Comparison of ENCODE assay signal across 28 mouse cellular contexts in genomic region chr1:185574978-185575377, GRCm38 (mm10).
A peak's percentile ranks its signal among the peaks of the same experiment; 100 is the strongest.
DNase-seq lines count a peak whose midpoint lies in the region; ATAC-seq lines count a peak whose summit lies in the region.
"Had no signal": no experiment of that assay in that cellular context is flagged by ENCODE, and none has a peak within 500 bp of the region (broad histone marks: within the 10 kb centered on the region; RNA-seq: fewer than 3 reads in every experiment).

No protein-coding gene starts in this region.

- ATAC-seq in embryonic facial prominence, embryonic 14.5 days (ENCODE audit: low read depth) = peak; percentile 37; the same call in 1 of the 2 replicates
- ATAC-seq in lung, embryonic 16.5 days (ENCODE audit: low read depth) = peak; percentile 69
- ATAC-seq in embryonic facial prominence, embryonic 15.5 days (ENCODE audit: insufficient number of reproducible peaks, low FRiP score, low TSS enrichment, low read depth) = 0 out of 2 replicates have a peak, but pooled peaks have one; percentile 26
- ATAC-seq: forebrain, embryonic 15.5 days; hindbrain, postnatal 0 days; inflammation-experienced regulatory T-cells, adult 6 months; intestine, embryonic 16.5 days had no signal

- H3K4me1 ChIP-seq in embryonic facial prominence, embryonic 14.5 days (ENCODE audit: control insufficient read depth, insufficient read depth, low read length) = peaks cover 21% of the 10 kb centered on the region; the same call in 1 of the 2 replicates
- peaks cover 5% of the 10 kb centered on the region; the same call in 1 of the 2 replicates for H3K4me1 ChIP-seq in embryonic facial prominence, embryonic 10.5 days
- H3K4me1 ChIP-seq in lung, embryonic 16.5 days (replicated peaks; ENCODE audit: control insufficient read depth, insufficient read depth, low read length) = no peaks in the 10 kb centered on the region
- H3K4me1 ChIP-seq in embryonic facial prominence, embryonic 15.5 days = 0 out of 2 replicates have a peak, but pooled peaks cover 9% of the 10 kb centered on the region
- H3K4me1 ChIP-seq: forebrain, embryonic 12.5 days; forebrain, embryonic 15.5 days; heart, embryonic 15.5 days had no signal

- no peak overlapping the region for H3K9ac ChIP-seq in embryonic facial prominence, embryonic 14.5 days (ENCODE audit: low read depth, low read length)
- H3K9ac ChIP-seq in lung, embryonic 16.5 days (ENCODE audit: low read length) = no peak overlapping the region
- no peak overlapping the region for H3K9ac ChIP-seq in embryonic facial prominence, embryonic 15.5 days
- H3K9ac ChIP-seq: forebrain, embryonic 12.5 days; forebrain, embryonic 15.5 days; heart, embryonic 12.5 days; heart, embryonic 15.5 days; hindbrain, embryonic 14.5 days had no signal

- H3K36me3 ChIP-seq in embryonic facial prominence, embryonic 14.5 days (ENCODE audit: control insufficient read depth, insufficient read depth, low read length) = no peaks in the 10 kb centered on the region
- H3K36me3 ChIP-seq in embryonic facial prominence, embryonic 10.5 days (replicated peaks) = no peaks in the 10 kb centered on the region
- H3K36me3 ChIP-seq in lung, embryonic 16.5 days (ENCODE audit: control insufficient read depth, insufficient read depth, low read length) = no peaks in the 10 kb centered on the region
- H3K36me3 ChIP-seq in embryonic facial prominence, embryonic 15.5 days = no peaks in the 10 kb centered on the region
- H3K36me3 ChIP-seq: forebrain, embryonic 12.5 days; forebrain, embryonic 15.5 days; G1E; heart, embryonic 12.5 days; heart, embryonic 15.5 days had no signal

- H3K4me3 ChIP-seq in embryonic facial prominence, embryonic 14.5 days (ENCODE audit: low read depth, low read length) = no peak overlapping the region
- no peak overlapping the region for H3K4me3 ChIP-seq in embryonic facial prominence, embryonic 10.5 days
- no peak overlapping the region for H3K4me3 ChIP-seq in lung, embryonic 16.5 days (ENCODE audit: low read length)
- H3K4me3 ChIP-seq in embryonic facial prominence, embryonic 15.5 days (replicated peaks) = no peak overlapping the region
- H3K4me3 ChIP-seq: erythroblast, embryonic 14.5 days; forebrain, embryonic 12.5 days; forebrain, embryonic 15.5 days; heart, embryonic 12.5 days; heart, embryonic 15.5 days had no signal

- peak overlapping the region; percentile 40 for H3K27ac ChIP-seq in embryonic facial prominence, embryonic 14.5 days (replicated peaks; ENCODE audit: low read depth, low read length)
- no peak overlapping the region for H3K27ac ChIP-seq in embryonic facial prominence, embryonic 10.5 days (replicated peaks)
- H3K27ac ChIP-seq in lung, embryonic 16.5 days (ENCODE audit: low read length) = no peak overlapping the region
- H3K27ac ChIP-seq in embryonic facial prominence, embryonic 15.5 days (replicated peaks) = peak overlapping the region; percentile 48; the same call in 1 of the 2 replicates
- H3K27ac ChIP-seq: forebrain, embryonic 12.5 days; forebrain, embryonic 15.5 days; heart, embryonic 15.5 days; hindbrain, embryonic 14.5 days; hindbrain, postnatal 0 days had no signal

- H3K9me3 ChIP-seq in embryonic facial prominence, embryonic 14.5 days (ENCODE audit: control insufficient read depth, low read length) = 0 out of 2 replicates have a peak, but pooled peaks cover 8% of the 10 kb centered on the region
- H3K9me3 ChIP-seq in embryonic facial prominence, embryonic 10.5 days = no peaks in the 10 kb centered on the region; the same call in 1 of the 2 replicates
- H3K9me3 ChIP-seq in lung, embryonic 16.5 days (ENCODE audit: control insufficient read depth, low read length) = no peaks in the 10 kb centered on the region
- H3K9me3 ChIP-seq in embryonic facial prominence, embryonic 15.5 days (replicated peaks) = no peaks in the 10 kb centered on the region
- H3K9me3 ChIP-seq: forebrain, embryonic 15.5 days; G1E; heart, embryonic 12.5 days; heart, embryonic 15.5 days had no signal

- peak; percentile 63 for DNase-seq in embryonic facial prominence, embryonic 14.5 days (ENCODE audit: low spot score)
- no peak for DNase-seq in embryonic facial prominence, embryonic 10.5 days (ENCODE audit: low spot score)
- no peak for DNase-seq in lung, adult 18-20 months
- no peak for DNase-seq in layer of hippocampus, postnatal 10 days (ENCODE audit: low spot score in 2 of 2)
- DNase-seq: adrenal gland, adult 2 months; adrenal gland, postnatal 14 days; cerebellum, adult 11-12 months; cerebellum, adult 8-10 months; cerebellum, postnatal 10 days; cerebellum, postnatal 36 days; embryo, embryonic 11 days; gastrocnemius, postnatal 10 days; heart, adult 18-20 months; heart, postnatal 10 days; heart, postnatal 4 days had no signal

- WGBS in embryonic facial prominence, embryonic 14.5 days = 50% methylated on average over 4 of the region's 4 CpGs
- WGBS in embryonic facial prominence, embryonic 10.5 days = 75% methylated on average over 4 of the region's 4 CpGs
- WGBS in lung, embryonic 16.5 days = 57% methylated on average over 4 of the region's 4 CpGs
- 49% methylated on average over 4 of the region's 4 CpGs for WGBS in embryonic facial prominence, embryonic 15.5 days

- H3K27me3 ChIP-seq in embryonic facial prominence, embryonic 14.5 days (replicated peaks; ENCODE audit: control insufficient read depth, insufficient read depth, low read length) = no peaks in the 10 kb centered on the region
- H3K27me3 ChIP-seq in embryonic facial prominence, embryonic 10.5 days (replicated peaks; ENCODE audit: low read depth, poor library complexity, severe bottlenecking) = no peaks in the 10 kb centered on the region
- no peaks in the 10 kb centered on the region for H3K27me3 ChIP-seq in lung, embryonic 16.5 days (ENCODE audit: control insufficient read depth, insufficient read depth, low read depth, low read length)
- H3K27me3 ChIP-seq in embryonic facial prominence, embryonic 15.5 days = no peaks in the 10 kb centered on the region
- H3K27me3 ChIP-seq: CH12.LX; forebrain, embryonic 12.5 days; forebrain, embryonic 15.5 days; heart, embryonic 12.5 days; heart, embryonic 15.5 days had no signal

- no peak overlapping the region for H3K4me2 ChIP-seq in embryonic facial prominence, embryonic 14.5 days (ENCODE audit: low read depth, low read length)
- H3K4me2 ChIP-seq in lung, embryonic 16.5 days (ENCODE audit: low read depth, low read length) = no peak overlapping the region
- no peak overlapping the region for H3K4me2 ChIP-seq in embryonic facial prominence, embryonic 15.5 days (replicated peaks)
- H3K4me2 ChIP-seq: forebrain, embryonic 12.5 days; forebrain, embryonic 15.5 days; heart, embryonic 12.5 days; heart, embryonic 15.5 days; hindbrain, embryonic 14.5 days had no signal

Comparison
In these comparisons a context has a peak if more than half of its experiments do, and no peak if none do; other contexts are left out.
1. H3K27ac ChIP-seq: peak in embryonic facial prominence, embryonic 14.5 days (single experiment) and embryonic facial prominence, embryonic 15.5 days (single experiment); none in embryonic facial prominence, embryonic 10.5 days (single experiment) and lung, embryonic 16.5 days (single experiment).
2. Peak in every context shown above with its lines, with median percentiles within 50 percentile points of each other: ATAC-seq.